Mouse (Mus musculus) MEL (cell line): Measurements from ENCODE around the gene Gm10762.

Source experiments
- GATA1 ChIP-seq: IDR thresholded peaks from 2 replicates; pipeline ENCODE4 v1.6.1; 2011; ENCODE audit warnings: low read depth, low read length, improper control_type of control experiment
- JUND ChIP-seq: IDR thresholded peaks from 2 replicates; pipeline ENCODE4 v1.6.1; 2011; ENCODE audit warnings: low read depth, mild to moderate bottlenecking, improper control_type of control experiment, low read length
- POLR2A ChIP-seq, 2 experiments: IDR thresholded peaks; 2 replicates each; pipeline ENCODE4 v1.6.1; 2011 to 2012; ENCODE audit warnings: low read length in 2 of 2, mild to moderate bottlenecking in 2 of 2, control low read depth in 1 of 2, improper control_type of control experiment in 1 of 2, low read depth in 1 of 2, moderate library complexity in 1 of 2; ENCODE audit not compliant: control insufficient read depth in 1 of 2, insufficient read depth in 1 of 2, poor library complexity in 1 of 2

- TF ChIP-seq POLR2A (IDR thresholded peaks at IDR 0.05; ENCODE audit: control insufficient read depth in 1 of 2, insufficient read depth in 1 of 2, low read depth in 1 of 2, low read length in 2 of 2, poor library complexity in 1 of 2) (no peak; a peak in 1 of 4 replicates), GATA1 (no peak), JUND (no peak)
These were observed 1.1 kb upstream of the Gm10762 start for GRCm38 (mm10) chr2:128968475-128969083.
